Mouse (Mus musculus) thymus, postnatal 0 days (tissue): Measurements from ENCODE around the gene Baz2a. TPM values are rescaled to one million over a fixed set of nuclear protein-coding genes. Genes with fewer than 3 reads are reported as not detected.
"Not testable (repeated sequence)": the region's sequence is repeated elsewhere in the genome, so short reads cannot be mapped to it uniquely, and the experiment has no call there.

ENCODE experiments used
- DNase-seq: peaks from one replicate; pipeline ENCODE4 v3.0.0-alpha.2; 2015; ENCODE audit warnings: low spot score
- polyA plus RNA-seq: library from polyadenylated mRNA; unstranded; fragments of >200 nt; fragmentation: Nextera tagmentation; extraction: Ambion mirVana; gene quantifications from 2 replicates; pipeline ENCODE4 v1.2.1, GENCODE M21; 2015

Gene Baz2a
- polyA plus RNA-seq, 1 experiment from 2014 or later: 27.5 TPM

GRCm38 (mm10) chr10:128111227-128111626 is 19.9 kb downstream of the Baz2a start:
- no peak for DNase-seq

GRCm38 (mm10) chr10:128123833-128124232 is 32.5 kb downstream of the Baz2a start:
- no peak for DNase-seq

GRCm38 (mm10) chr10:128124831-128125230 is 33.5 kb downstream of the Baz2a start:
- no peak for DNase-seq

DNA sequence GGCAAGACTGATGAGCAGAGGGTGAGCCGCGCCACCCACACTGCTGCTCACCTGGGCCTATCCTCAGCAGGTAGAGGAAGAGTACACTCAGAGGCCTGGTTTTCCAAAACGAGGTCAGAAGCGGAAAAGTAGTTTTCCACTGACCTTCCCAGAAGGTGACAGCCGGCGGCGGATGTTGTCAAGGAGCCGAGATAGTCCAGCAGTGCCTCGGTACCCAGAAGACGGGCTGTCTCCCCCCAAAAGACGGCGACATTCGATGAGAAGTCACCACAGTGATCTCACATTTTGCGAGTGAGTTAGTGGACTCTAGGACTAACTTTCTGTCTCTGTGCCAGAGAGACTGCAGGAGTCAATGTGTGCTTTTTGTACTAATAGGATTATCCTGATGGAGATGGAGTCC is 34.6 kb downstream of the Baz2a start:
- DNase-seq: no peak

- DNase-seq: no peak
Observed at GRCm38 (mm10) chr10:128127497-128127896, 36.1 kb downstream of the Baz2a start.

DNA sequence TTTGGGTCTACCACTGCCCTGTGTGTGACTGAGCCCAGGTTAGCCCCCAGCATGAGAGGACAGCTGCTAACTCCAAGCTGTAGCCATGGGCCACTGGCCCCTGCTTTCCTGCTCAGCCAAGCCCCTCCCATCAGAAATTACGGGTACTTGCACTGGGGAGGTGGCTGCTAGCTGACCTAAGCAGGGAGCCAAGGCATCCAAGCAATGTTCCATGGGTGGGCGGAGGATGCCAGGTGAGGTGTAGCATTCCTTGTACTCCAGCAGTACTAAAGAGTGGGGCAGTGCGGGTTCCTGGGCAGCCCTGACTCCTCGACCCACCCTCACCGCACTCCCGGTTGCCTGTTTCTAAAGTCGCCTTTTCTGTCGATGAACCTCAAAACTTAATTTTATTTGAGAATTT is 36.8 kb downstream of the Baz2a start:
- no peak for DNase-seq

- DNase-seq: no peak
Observed at GRCm38 (mm10) chr10:128131297-128131696, 39.9 kb downstream of the Baz2a start.

DNA sequence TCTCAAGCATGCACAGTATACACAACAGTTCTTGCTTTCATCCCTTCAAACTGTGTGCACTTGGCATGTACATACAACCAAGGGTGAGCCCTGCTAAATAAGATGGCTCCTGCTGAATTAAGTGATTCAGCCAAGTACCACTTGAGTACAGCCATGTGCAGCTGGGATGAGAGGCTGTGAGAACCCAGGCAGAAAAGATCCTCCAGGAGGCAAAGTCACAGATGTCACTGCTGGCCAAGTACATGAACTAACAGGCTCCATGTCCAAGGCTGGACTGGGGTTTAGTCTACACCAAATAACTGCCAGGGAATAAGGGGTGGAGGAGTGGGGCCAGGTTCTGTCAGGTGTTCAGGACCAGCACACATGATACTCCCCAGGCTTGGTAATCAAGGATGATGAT is 40.4 kb downstream of the Baz2a start:
- DNase-seq: no peak

DNA sequence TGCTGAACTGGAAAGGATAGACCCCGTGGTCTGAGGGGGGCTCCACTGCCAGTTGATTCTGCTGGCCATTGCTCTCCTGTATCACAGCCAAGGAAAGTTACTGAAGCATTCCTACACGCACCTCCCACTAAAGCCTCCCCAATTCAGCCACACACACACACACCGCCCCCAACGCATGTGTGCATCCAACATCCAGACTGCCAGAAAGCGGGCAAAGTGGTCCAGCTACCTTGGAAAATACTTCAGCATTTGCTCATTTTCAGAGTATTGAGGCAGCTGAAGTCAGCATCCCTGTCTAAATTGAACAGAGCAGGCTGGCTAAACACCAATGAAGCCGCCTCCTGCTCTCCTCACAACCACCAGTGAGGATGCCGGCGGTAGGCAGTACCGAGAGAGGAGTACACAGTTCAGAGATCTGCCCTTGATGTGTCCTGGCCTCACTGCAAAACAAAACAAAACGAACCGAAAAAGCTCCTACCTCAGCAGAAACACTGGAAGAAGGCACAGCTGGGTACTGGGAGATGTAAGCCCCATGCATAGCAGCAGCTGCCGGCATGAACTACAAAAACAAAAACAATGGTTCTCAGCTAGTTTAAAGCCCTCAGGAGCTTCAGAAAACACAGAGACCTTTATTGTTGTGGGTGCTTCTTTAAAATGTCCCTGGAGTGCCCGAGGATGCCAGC is 42.4 kb downstream of the Baz2a start:
- DNase-seq: no peak

- peak; percentile 27 for DNase-seq
Observed at GRCm38 (mm10) chr10:128135374-128135773, 44.0 kb downstream of the Baz2a start.

DNA sequence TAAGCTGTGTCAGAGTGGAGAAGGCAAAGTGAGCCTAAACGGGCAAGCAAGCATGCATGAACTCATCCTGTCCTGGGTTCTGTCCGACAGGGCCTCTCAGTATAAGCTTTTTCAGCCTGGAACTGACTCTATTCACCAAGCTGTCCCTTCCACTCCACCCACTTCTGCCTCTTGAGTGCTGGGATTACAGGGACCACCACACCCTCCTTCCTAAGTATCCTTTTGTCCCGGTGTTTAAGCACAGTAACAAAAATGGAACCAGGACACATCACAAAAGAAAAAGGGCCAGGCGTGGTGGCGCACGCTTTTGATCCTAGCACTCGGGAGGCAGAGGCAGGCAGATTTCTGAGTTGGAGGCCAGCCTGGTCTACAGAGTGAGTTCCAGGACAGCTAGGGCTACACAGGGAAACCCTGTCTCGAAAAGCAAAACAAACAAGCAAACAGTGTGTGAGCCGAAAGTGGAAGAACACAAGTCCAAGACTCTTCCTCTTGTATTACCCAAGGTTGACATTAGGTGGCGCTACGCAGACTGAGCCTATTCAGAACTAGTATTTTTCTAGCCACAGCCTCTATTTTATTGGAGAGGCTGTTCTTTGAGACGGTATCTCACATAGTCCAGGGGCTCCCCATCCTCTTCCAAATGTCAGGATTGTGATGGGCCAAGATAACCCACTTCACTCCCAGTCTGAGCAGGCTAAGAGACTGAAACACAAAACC is 49.0 kb downstream of the Baz2a start:
- DNase-seq: peak; percentile 74

GRCm38 (mm10) chr10:128142165-128142564 is 50.8 kb downstream of the Baz2a start:
- DNase-seq: no peak

DNA sequence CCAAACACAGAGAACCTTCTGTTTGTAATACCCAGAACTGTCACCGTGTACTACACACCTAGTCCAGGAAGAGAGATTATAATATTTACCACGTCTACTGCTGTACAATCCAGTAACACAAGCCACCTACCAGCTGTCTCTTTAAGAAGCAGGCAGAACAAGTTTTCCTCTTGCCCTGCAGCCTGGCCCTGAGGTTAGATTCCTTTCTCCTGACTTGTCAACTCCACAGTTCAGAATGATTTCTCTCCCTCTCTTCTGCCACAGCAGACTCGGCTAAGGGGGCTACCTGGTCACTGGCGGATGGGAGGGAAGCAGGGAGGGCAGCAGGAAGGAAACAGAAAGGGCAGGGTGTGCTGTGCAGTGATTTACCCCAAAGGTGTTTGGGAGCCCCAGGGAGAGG is 52.3 kb downstream of the Baz2a start:
- DNase-seq: no peak

GRCm38 (mm10) chr10:128144961-128145360 is 53.6 kb downstream of the Baz2a start:
- DNase-seq: no peak

- no peak for DNase-seq
Observed at GRCm38 (mm10) chr10:128148789-128149365, 57.5 kb downstream of the Baz2a start.

GRCm38 (mm10) chr10:128149592-128149991 is 58.2 kb downstream of the Baz2a start:
- DNase-seq: peak; percentile 54

GRCm38 (mm10) chr10:128150941-128151340 is 59.6 kb downstream of the Baz2a start:
- no peak for DNase-seq

DNA sequence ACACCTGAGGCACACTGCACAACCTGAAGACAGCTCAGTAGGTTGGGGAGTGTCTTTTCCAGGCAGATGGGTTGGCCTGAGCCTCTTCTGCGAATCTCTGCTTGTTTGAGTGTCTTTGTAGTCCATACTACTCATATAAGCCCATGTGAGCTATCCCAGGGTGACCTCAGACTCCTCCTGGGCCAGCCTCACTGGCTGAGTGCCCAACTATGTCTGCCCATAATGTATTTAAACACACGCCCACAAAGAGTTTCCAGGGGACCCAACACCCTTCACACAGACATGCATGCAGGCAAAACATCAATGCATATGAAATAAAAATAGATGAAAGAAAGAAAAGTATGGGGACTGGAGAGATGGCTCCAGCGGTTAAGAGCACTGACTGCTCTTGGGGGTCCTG is 62.6 kb downstream of the Baz2a start:
- DNase-seq: no peak

DNA sequence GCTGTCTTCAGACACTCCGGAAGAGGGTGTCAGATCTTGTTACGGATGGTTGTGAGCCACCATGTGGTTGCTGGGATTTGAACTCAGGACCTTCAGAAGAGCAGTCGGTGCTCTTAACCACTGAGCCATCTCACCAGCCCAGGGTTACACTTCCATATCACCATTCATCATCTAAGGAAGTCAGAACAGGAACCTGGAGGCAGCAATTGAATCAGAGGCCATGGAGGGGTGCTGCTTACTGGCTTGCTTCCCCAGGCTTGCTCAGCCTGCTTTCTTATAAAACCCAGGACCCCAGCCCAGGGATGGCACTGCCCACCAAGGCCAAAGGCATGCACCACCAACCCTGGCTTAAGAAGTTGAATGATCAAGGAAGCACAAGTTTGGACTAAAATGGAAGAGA is 74.3 kb downstream of the Baz2a start:
- DNase-seq: not testable (repeated sequence)

- DNase-seq: no peak
Observed at GRCm38 (mm10) chr10:128167091-128167490, 75.7 kb downstream of the Baz2a start.

GRCm38 (mm10) chr10:128171348-128171747 is 80.0 kb downstream of the Baz2a start:
- not testable (repeated sequence) for DNase-seq

DNA sequence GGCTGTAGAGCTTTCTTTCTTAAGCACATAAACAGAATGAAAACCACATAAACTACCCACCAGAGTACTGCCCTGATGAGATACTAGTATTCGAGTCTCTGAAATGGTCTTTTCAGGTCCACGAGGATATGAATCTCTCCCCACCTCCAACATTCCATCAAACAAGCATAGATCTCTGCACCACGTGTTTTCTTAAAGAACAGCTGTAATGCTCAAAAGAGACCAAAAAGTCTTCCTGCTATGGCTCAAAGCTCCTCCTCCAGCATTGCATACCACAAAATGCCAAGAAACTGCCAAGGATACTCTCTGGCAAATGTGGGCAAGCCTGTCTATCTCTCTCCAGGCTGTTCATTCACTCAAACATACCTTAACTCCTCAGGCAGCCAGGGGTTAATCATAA is 83.9 kb downstream of the Baz2a start:
- peak; percentile 13 for DNase-seq
